In the genomic region with DNA sequence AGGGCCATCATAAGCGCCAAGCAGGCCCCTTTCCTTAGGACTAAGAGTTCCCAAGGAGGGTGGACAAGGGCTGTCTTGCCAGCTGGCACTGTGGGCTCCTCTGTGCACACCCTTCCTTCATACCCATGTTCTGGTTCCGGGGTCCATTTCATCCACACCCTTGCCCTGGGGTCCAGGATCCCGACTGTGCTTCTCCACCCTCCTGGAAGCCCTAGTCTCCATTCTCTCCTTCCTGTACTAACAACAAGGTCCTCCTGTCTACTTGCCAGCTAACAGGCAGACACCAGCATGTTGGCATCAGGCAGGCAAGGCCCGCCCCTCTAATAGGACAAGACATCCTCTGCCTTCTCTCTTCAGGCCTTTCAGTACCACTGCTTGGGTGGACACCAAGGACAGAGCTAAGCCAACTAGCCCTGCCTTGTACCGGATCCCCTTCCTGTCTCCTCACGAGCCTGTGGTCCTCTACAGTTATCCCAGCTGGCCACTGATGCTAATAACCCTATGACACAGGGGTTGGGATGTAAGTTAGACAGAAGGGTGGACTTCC, we compare ENCODE assay signal across 10 mouse cellular contexts. TPM values are rescaled to one million over a fixed set of nuclear protein-coding genes. Genes with fewer than 3 reads are reported as not detected.
DNase-seq lines count a peak whose midpoint lies in the region; ATAC-seq and TF ChIP-seq lines count a peak whose summit lies in the region.
"Had no signal": no experiment of that assay in that cellular context is flagged by ENCODE, and none has a peak within 500 bp of the region (broad histone marks: within the 10 kb centered on the region; RNA-seq: fewer than 3 reads in every experiment).

No protein-coding gene starts in this region.

- 82% methylated on average over 6 of the region's 6 CpGs for WGBS in kidney, embryonic 16.5 days
- whole genome bisulfite sequencing in embryonic facial prominence, embryonic 14.5 days = 76% methylated on average over 6 of the region's 6 CpGs
- 70% methylated on average over 6 of the region's 6 CpGs for WGBS in lung, postnatal 0 days

- peaks cover 61% of the 10 kb centered on the region for H3K4me1 ChIP-seq in kidney, embryonic 16.5 days (ENCODE audit: insufficient read depth, low read length)
- H3K4me1 ChIP-seq in embryonic facial prominence, embryonic 14.5 days (ENCODE audit: control insufficient read depth, insufficient read depth, low read length) = peaks cover 32% of the 10 kb centered on the region
- peaks cover 37% of the 10 kb centered on the region; the same call in 1 of the 2 replicates for H3K4me1 ChIP-seq in lung, postnatal 0 days (ENCODE audit: insufficient read depth, low read depth, low read length)

- peak overlapping the region; percentile 4 for H3K9ac ChIP-seq in kidney, embryonic 16.5 days (replicated peaks; ENCODE audit: low read length)
- 0 out of 2 replicates have a peak overlapping the region, but pooled peaks have one; percentile 5 for H3K9ac ChIP-seq in embryonic facial prominence, embryonic 14.5 days (ENCODE audit: low read depth, low read length)
- no peak overlapping the region for H3K9ac ChIP-seq in lung, postnatal 0 days (replicated peaks; ENCODE audit: low read depth)
- H3K9ac ChIP-seq: liver, embryonic 13.5 days had no signal

- no peak for TF ChIP-seq CTCF in gastrocnemius, adult 2 months (IDR thresholded peaks at IDR 0.05)
- no peak for TF ChIP-seq CTCF in lung, postnatal 0 days (IDR thresholded peaks at IDR 0.05)

- H3K36me3 ChIP-seq in kidney, embryonic 16.5 days (ENCODE audit: insufficient read depth, low read length) = peaks cover 11% of the 10 kb centered on the region; the same call in 1 of the 2 replicates
- H3K36me3 ChIP-seq in embryonic facial prominence, embryonic 14.5 days (ENCODE audit: control insufficient read depth, insufficient read depth, low read length) = 0 out of 2 replicates have a peak, but pooled peaks cover 3% of the 10 kb centered on the region
- H3K36me3 ChIP-seq in lung, postnatal 0 days (ENCODE audit: insufficient read depth, low read length) = no peaks in the 10 kb centered on the region
- H3K36me3 ChIP-seq: liver, embryonic 13.5 days had no signal

- TF ChIP-seq EP300 in lung, postnatal 0 days (IDR thresholded peaks at IDR 0.05) = no peak

- no peak for DNase-seq in gastrocnemius, adult 2 months
- no peak for DNase-seq in gastrocnemius, postnatal 25 days
- DNase-seq in kidney, postnatal 10 days = no peak
- DNase-seq in embryonic facial prominence, embryonic 14.5 days (ENCODE audit: low spot score) = no peak
- peak; percentile 6 for DNase-seq in lung, postnatal 0 days (ENCODE audit: low spot score)
- no peak for DNase-seq in gastrocnemius, postnatal 36 days
- no peak for DNase-seq in spleen, adult 12 weeks (ENCODE audit: low spot score)
- DNase-seq: embryo, embryonic 11 days; liver, embryonic 13.5 days had no signal

- H3K4me3 ChIP-seq in gastrocnemius, adult 2 months = no peak overlapping the region
- no peak overlapping the region for H3K4me3 ChIP-seq in kidney, embryonic 16.5 days (ENCODE audit: low read length)
- no peak overlapping the region for H3K4me3 ChIP-seq in embryonic facial prominence, embryonic 14.5 days (ENCODE audit: low read depth, low read length)
- H3K4me3 ChIP-seq in lung, postnatal 0 days (ENCODE audit: low read depth, low read length) = no peak overlapping the region
- H3K4me3 ChIP-seq: liver, embryonic 13.5 days had no signal

- no peak for ATAC-seq in kidney, embryonic 16.5 days (ENCODE audit: low FRiP score, low TSS enrichment)
- ATAC-seq in embryonic facial prominence, embryonic 14.5 days (ENCODE audit: low read depth) = no peak
- ATAC-seq in lung, postnatal 0 days = no peak

- peak overlapping the region; percentile 92 for H3K27ac ChIP-seq in gastrocnemius, adult 2 months
- H3K27ac ChIP-seq in kidney, embryonic 16.5 days (ENCODE audit: low read length) = peak overlapping the region; percentile 89
- H3K27ac ChIP-seq in embryonic facial prominence, embryonic 14.5 days (replicated peaks; ENCODE audit: low read depth, low read length) = no peak overlapping the region; the same call in 1 of the 2 replicates
- H3K27ac ChIP-seq in lung, postnatal 0 days (ENCODE audit: low read length) = peak overlapping the region; percentile 95

- no peak overlapping the region for H3K4me2 ChIP-seq in kidney, embryonic 16.5 days (replicated peaks; ENCODE audit: low read depth, low read length)
- H3K4me2 ChIP-seq in embryonic facial prominence, embryonic 14.5 days (ENCODE audit: low read depth, low read length) = no peak overlapping the region
- H3K4me2 ChIP-seq in lung, postnatal 0 days (replicated peaks; ENCODE audit: low read depth, low read length) = no peak overlapping the region
- H3K4me2 ChIP-seq: liver, embryonic 13.5 days had no signal

- H3K27me3 ChIP-seq in kidney, embryonic 16.5 days (ENCODE audit: insufficient read depth, low read length) = no peaks in the 10 kb centered on the region
- H3K27me3 ChIP-seq in embryonic facial prominence, embryonic 14.5 days (replicated peaks; ENCODE audit: control insufficient read depth, insufficient read depth, low read length) = no peaks in the 10 kb centered on the region
- H3K27me3 ChIP-seq in lung, postnatal 0 days (replicated peaks; ENCODE audit: insufficient read depth, low read length) = no peaks in the 10 kb centered on the region

- no peaks in the 10 kb centered on the region for H3K9me3 ChIP-seq in kidney, embryonic 16.5 days (ENCODE audit: low read length)
- no peaks in the 10 kb centered on the region for H3K9me3 ChIP-seq in embryonic facial prominence, embryonic 14.5 days (ENCODE audit: control insufficient read depth, low read length)
- no peaks in the 10 kb centered on the region for H3K9me3 ChIP-seq in lung, postnatal 0 days (ENCODE audit: low read length)
- H3K9me3 ChIP-seq: liver, embryonic 13.5 days had no signal

- intact Hi-C loops in gastrocnemius, adult 2 months (cut with DNase I) = no loop called here
- intact Hi-C loops in gastrocnemius, postnatal 36 days (cut with DNase I) = no loop called here

RNA-seq across cellular contexts. Expression of gene Nes, which starts 10.4 kb away (rescaled TPM):
- total RNA-seq in gastrocnemius, adult 2 months (2021) = 10 to 100 TPM in 1 of 2 experiments, 1 to 10 TPM in 1; 9.1 to 17.2 TPM
- total RNA-seq in gastrocnemius, postnatal 25 days (2021) = 10 to 100 TPM; 21.0 to 22.0 TPM
- 25.7 and 26.6 TPM in 2 replicates for polyA plus RNA-seq in kidney, embryonic 16.5 days (2015; fragmentation: Nextera tagmentation; extraction: Ambion mirVana)
- 36.4 and 40.5 TPM in 2 replicates for polyA plus RNA-seq in embryonic facial prominence, embryonic 14.5 days (2014; fragmentation: Nextera tagmentation; extraction: Ambion mirVana)
- 22.2 and 30.7 TPM in 2 replicates for polyA plus RNA-seq in lung, postnatal 0 days (2015; fragmentation: Nextera tagmentation; extraction: Ambion mirVana)
- total RNA-seq in gastrocnemius, postnatal 36 days (2021) = 10 to 100 TPM; 15.4 to 20.5 TPM

RNA-seq across cellular contexts. Expression of gene Bcan, which starts 18.7 kb away (rescaled TPM):
- total RNA-seq in gastrocnemius, adult 2 months (2021) = not detected
- not detected for total RNA-seq in gastrocnemius, postnatal 25 days (2021)
- 0.10 TPM in 1 of 2 replicates, not detected in the other for polyA plus RNA-seq in kidney, embryonic 16.5 days (2015; fragmentation: Nextera tagmentation; extraction: Ambion mirVana)
- 0.63 and 1.1 TPM in 2 replicates for polyA plus RNA-seq in embryonic facial prominence, embryonic 14.5 days (2014; fragmentation: Nextera tagmentation; extraction: Ambion mirVana)
- polyA plus RNA-seq in lung, postnatal 0 days (2015; fragmentation: Nextera tagmentation; extraction: Ambion mirVana) = 0.33 and 0.56 TPM in 2 replicates
- total RNA-seq in gastrocnemius, postnatal 36 days (2021) = under 1 TPM; 0.08 to 0.17 TPM

RNA-seq across cellular contexts. Expression of gene Crabp2, which starts 32.8 kb away (rescaled TPM):
- under 1 TPM in 1 of 2 experiments, not detected in 1; 0.42 TPM for total RNA-seq in gastrocnemius, adult 2 months (2021)
- under 1 TPM in 1 of 2 experiments, not detected in 1; 0.31 TPM for total RNA-seq in gastrocnemius, postnatal 25 days (2021)
- polyA plus RNA-seq in kidney, embryonic 16.5 days (2015; fragmentation: Nextera tagmentation; extraction: Ambion mirVana) = 62.0 and 67.8 TPM in 2 replicates
- polyA plus RNA-seq in embryonic facial prominence, embryonic 14.5 days (2014; fragmentation: Nextera tagmentation; extraction: Ambion mirVana) = 145 and 175 TPM in 2 replicates
- 0.21 and 0.38 TPM in 2 replicates for polyA plus RNA-seq in lung, postnatal 0 days (2015; fragmentation: Nextera tagmentation; extraction: Ambion mirVana)
- total RNA-seq in gastrocnemius, postnatal 36 days (2021) = under 1 TPM; 0.37 to 0.48 TPM

RNA-seq across cellular contexts. Expression of gene Hapln2, which starts 46.1 kb away (rescaled TPM):
- not detected for total RNA-seq in gastrocnemius, adult 2 months (2021)
- not detected for total RNA-seq in gastrocnemius, postnatal 25 days (2021)
- polyA plus RNA-seq in kidney, embryonic 16.5 days (2015; fragmentation: Nextera tagmentation; extraction: Ambion mirVana) = 0.13 and 0.16 TPM in 2 replicates
- polyA plus RNA-seq in embryonic facial prominence, embryonic 14.5 days (2014; fragmentation: Nextera tagmentation; extraction: Ambion mirVana) = not detected in 2 replicates
- not detected in 2 replicates for polyA plus RNA-seq in lung, postnatal 0 days (2015; fragmentation: Nextera tagmentation; extraction: Ambion mirVana)
- under 1 TPM in 1 of 2 experiments, not detected in 1; 0.42 TPM for total RNA-seq in gastrocnemius, postnatal 36 days (2021)
- polyA plus RNA-seq: liver, embryonic 13.5 days had no signal

RNA-seq across cellular contexts. Expression of gene Rrnad1, which starts 50.8 kb away (rescaled TPM):
- total RNA-seq in gastrocnemius, adult 2 months (2021) = 1 to 10 TPM; 4.7 to 5.0 TPM
- total RNA-seq in gastrocnemius, postnatal 25 days (2021) = 1 to 10 TPM; 4.0 to 4.2 TPM
- polyA plus RNA-seq in kidney, embryonic 16.5 days (2015; fragmentation: Nextera tagmentation; extraction: Ambion mirVana) = 19.9 and 22.7 TPM in 2 replicates
- polyA plus RNA-seq in embryonic facial prominence, embryonic 14.5 days (2014; fragmentation: Nextera tagmentation; extraction: Ambion mirVana) = 12.8 and 13.3 TPM in 2 replicates
- 10.8 and 11.2 TPM in 2 replicates for polyA plus RNA-seq in lung, postnatal 0 days (2015; fragmentation: Nextera tagmentation; extraction: Ambion mirVana)
- 1 to 10 TPM; 3.0 to 4.1 TPM for total RNA-seq in gastrocnemius, postnatal 36 days (2021)
